Mouse (Mus musculus): Measurements from ENCODE around the gene Ccdc155. TPM values are rescaled to one million over a fixed set of nuclear protein-coding genes. Genes with fewer than 3 reads are reported as not detected.

Ccdc155 gene
- polyA plus RNA-seq, 1 experiment from 2014 or later: not detected

GRCm38 (mm10) chr7:45135370-45135769 is 69.3 kb downstream of the Ccdc155 start:
- no peak for TF ChIP-seq CTCF (IDR thresholded peaks at IDR 0.05; ENCODE audit: low read depth)
- no peaks in the 10 kb centered on the region for H3K9me3 ChIP-seq (ENCODE audit: control insufficient read depth)
- H3K4me3 ChIP-seq (ENCODE audit: low read depth, low read length): peak overlapping the region; percentile 64; the same call in 1 of the 2 replicates
- 0 out of 2 replicates have a peak overlapping the region, but pooled peaks have one; percentile 53 for H3K9ac ChIP-seq (ENCODE audit: low read depth, low read length)
- H3K27ac ChIP-seq (ENCODE audit: low read depth, low read length): no peak overlapping the region
- no peaks in the 10 kb centered on the region for H3K27me3 ChIP-seq (replicated peaks; ENCODE audit: control insufficient read depth, insufficient read depth, low read length)
- peak overlapping the region; percentile 85 for H3K4me2 ChIP-seq (replicated peaks; ENCODE audit: low read depth)
- 90% methylated on average over 3 of the region's 3 CpGs for WGBS
- H3K4me1 ChIP-seq (replicated peaks; ENCODE audit: control insufficient read depth, insufficient read depth, low read length): no peaks in the 10 kb centered on the region
- H3K36me3 ChIP-seq (ENCODE audit: control insufficient read depth, insufficient read depth): no peaks in the 10 kb centered on the region
- no peak for ATAC-seq

- H3K4me2 ChIP-seq (replicated peaks; ENCODE audit: low read depth): no peak overlapping the region
- no peak overlapping the region for H3K9ac ChIP-seq (ENCODE audit: low read depth, low read length)
- H3K36me3 ChIP-seq (ENCODE audit: control insufficient read depth, insufficient read depth): no peaks in the 10 kb centered on the region
- no peak overlapping the region for H3K4me3 ChIP-seq (ENCODE audit: low read depth, low read length)
- TF ChIP-seq CTCF (IDR thresholded peaks at IDR 0.05; ENCODE audit: low read depth): no peak
- WGBS: 20% methylated on average over 12 of the region's 12 CpGs
- H3K4me1 ChIP-seq (replicated peaks; ENCODE audit: control insufficient read depth, insufficient read depth, low read length): no peaks in the 10 kb centered on the region
- H3K9me3 ChIP-seq (ENCODE audit: control insufficient read depth): no peaks in the 10 kb centered on the region
- ATAC-seq: no peak
- no peak overlapping the region for H3K27ac ChIP-seq (ENCODE audit: low read depth, low read length)
- H3K27me3 ChIP-seq (replicated peaks; ENCODE audit: control insufficient read depth, insufficient read depth, low read length): no peaks in the 10 kb centered on the region
Observed at GRCm38 (mm10) chr7:45134544-45135026, 70.1 kb downstream of the Ccdc155 start.

Small RNA genes within 50 kb of the gene (microRNA-seq; reads per million reads assigned to microRNA genes)
- not detected for gene Mir7055

Other genes starting within 250 kb of the Ccdc155 start
- gene Cpt1c, start 230.0 kb downstream of the Ccdc155 start, polyA plus RNA-seq (2015; fragmentation: Nextera tagmentation; extraction: Ambion mirVana): 3.5 and 4.5 TPM in 2 replicates
- 124 and 130 TPM in 2 replicates for gene Prmt1, start 218.3 kb downstream of the Ccdc155 start, polyA plus RNA-seq (2015; fragmentation: Nextera tagmentation; extraction: Ambion mirVana)
- gene Irf3, start 207.2 kb downstream of the Ccdc155 start, polyA plus RNA-seq (2015; fragmentation: Nextera tagmentation; extraction: Ambion mirVana): 53.2 and 56.4 TPM in 2 replicates
- 18.3 and 19.6 TPM in 2 replicates for gene Bcl2l12, start 206.2 kb downstream of the Ccdc155 start, polyA plus RNA-seq (2015; fragmentation: Nextera tagmentation; extraction: Ambion mirVana)
- gene Scaf1, start 188.5 kb downstream of the Ccdc155 start, polyA plus RNA-seq (2015; fragmentation: Nextera tagmentation; extraction: Ambion mirVana): 21.7 and 22.6 TPM in 2 replicates
- gene Rras, start 186.9 kb downstream of the Ccdc155 start, polyA plus RNA-seq (2015; fragmentation: Nextera tagmentation; extraction: Ambion mirVana): 94.6 and 100 TPM in 2 replicates
- 2.4 and 2.6 TPM in 2 replicates for gene Prr12, start 152.0 kb downstream of the Ccdc155 start, polyA plus RNA-seq (2015; fragmentation: Nextera tagmentation; extraction: Ambion mirVana)
- 38.9 and 40.5 TPM in 2 replicates for gene Nosip, start 142.5 kb downstream of the Ccdc155 start, polyA plus RNA-seq (2015; fragmentation: Nextera tagmentation; extraction: Ambion mirVana)
- 56.8 and 59.0 TPM in 2 replicates for gene Prrg2, start 142.2 kb downstream of the Ccdc155 start, polyA plus RNA-seq (2015; fragmentation: Nextera tagmentation; extraction: Ambion mirVana)
- 81.8 and 85.6 TPM in 2 replicates for gene Rcn3, start 112.7 kb downstream of the Ccdc155 start, polyA plus RNA-seq (2015; fragmentation: Nextera tagmentation; extraction: Ambion mirVana)
- gene Fcgrt, start 101.0 kb downstream of the Ccdc155 start, polyA plus RNA-seq (2015; fragmentation: Nextera tagmentation; extraction: Ambion mirVana): 2,929 and 3,267 TPM in 2 replicates
- gene Rps11, start 80.5 kb downstream of the Ccdc155 start, polyA plus RNA-seq (2015; fragmentation: Nextera tagmentation; extraction: Ambion mirVana): 1,691 and 1,755 TPM in 2 replicates
- 1,616 and 1,752 TPM in 2 replicates for gene Rpl13a, start 76.1 kb downstream of the Ccdc155 start, polyA plus RNA-seq (2015; fragmentation: Nextera tagmentation; extraction: Ambion mirVana)
- 0.70 and 0.82 TPM in 2 replicates for gene Gm45713, start 68.7 kb downstream of the Ccdc155 start, polyA plus RNA-seq (2015; fragmentation: Nextera tagmentation; extraction: Ambion mirVana)
- gene Flt3l, start 68.5 kb downstream of the Ccdc155 start, polyA plus RNA-seq (2015; fragmentation: Nextera tagmentation; extraction: Ambion mirVana): 2.1 and 2.7 TPM in 2 replicates
- gene Pih1d1, start 50.6 kb downstream of the Ccdc155 start, polyA plus RNA-seq (2015; fragmentation: Nextera tagmentation; extraction: Ambion mirVana): 63.6 and 64.7 TPM in 2 replicates
- gene Aldh16a1, start 50.3 kb downstream of the Ccdc155 start, polyA plus RNA-seq (2015; fragmentation: Nextera tagmentation; extraction: Ambion mirVana): 86.8 and 102 TPM in 2 replicates
- not detected in 2 replicates for gene Slc17a7, start 40.9 kb downstream of the Ccdc155 start, polyA plus RNA-seq (2015; fragmentation: Nextera tagmentation; extraction: Ambion mirVana)
- gene Gfy, start 25.3 kb downstream of the Ccdc155 start, polyA plus RNA-seq (2015; fragmentation: Nextera tagmentation; extraction: Ambion mirVana): not detected in 2 replicates
- not detected in 2 replicates for gene Pth2, start 23.9 kb downstream of the Ccdc155 start, polyA plus RNA-seq (2015; fragmentation: Nextera tagmentation; extraction: Ambion mirVana)
- 0.47 and 0.55 TPM in 2 replicates for gene Dkkl1, start 7.3 kb upstream of the Ccdc155 start, polyA plus RNA-seq (2015; fragmentation: Nextera tagmentation; extraction: Ambion mirVana)
- 18.7 and 20.8 TPM in 2 replicates for gene Tead2, start 10.9 kb upstream of the Ccdc155 start, polyA plus RNA-seq (2015; fragmentation: Nextera tagmentation; extraction: Ambion mirVana)
- gene Cd37, start 34.2 kb upstream of the Ccdc155 start, polyA plus RNA-seq (2015; fragmentation: Nextera tagmentation; extraction: Ambion mirVana): 1.6 and 2.3 TPM in 2 replicates
- not detected in 2 replicates for gene Slc6a16, start 36.2 kb upstream of the Ccdc155 start, polyA plus RNA-seq (2015; fragmentation: Nextera tagmentation; extraction: Ambion mirVana)
- not detected in 2 replicates for gene Slc6a21, start 72.6 kb upstream of the Ccdc155 start, polyA plus RNA-seq (2015; fragmentation: Nextera tagmentation; extraction: Ambion mirVana)
- 49.4 and 55.1 TPM in 2 replicates for gene Trpm4, start 128.9 kb upstream of the Ccdc155 start, polyA plus RNA-seq (2015; fragmentation: Nextera tagmentation; extraction: Ambion mirVana)
- 0.76 and 0.88 TPM in 2 replicates for gene Hrc, start 130.4 kb upstream of the Ccdc155 start, polyA plus RNA-seq (2015; fragmentation: Nextera tagmentation; extraction: Ambion mirVana)
- gene Ppfia3, start 162.1 kb upstream of the Ccdc155 start, polyA plus RNA-seq (2015; fragmentation: Nextera tagmentation; extraction: Ambion mirVana): 24.5 and 24.8 TPM in 2 replicates
- 3.4 TPM in 2 replicates for gene Lin7b, start 165.7 kb upstream of the Ccdc155 start, polyA plus RNA-seq (2015; fragmentation: Nextera tagmentation; extraction: Ambion mirVana)
- 81.3 and 85.5 TPM in 2 replicates for gene Snrnp70, start 190.8 kb upstream of the Ccdc155 start, polyA plus RNA-seq (2015; fragmentation: Nextera tagmentation; extraction: Ambion mirVana)
- gene Kcna7, start 200.8 kb upstream of the Ccdc155 start, polyA plus RNA-seq (2015; fragmentation: Nextera tagmentation; extraction: Ambion mirVana): 0.07 and 0.08 TPM in 2 replicates
- gene Ntf5, start 208.8 kb upstream of the Ccdc155 start, polyA plus RNA-seq (2015; fragmentation: Nextera tagmentation; extraction: Ambion mirVana): 2.0 TPM in 2 replicates
- gene Lhb, start 215.9 kb upstream of the Ccdc155 start, polyA plus RNA-seq (2015; fragmentation: Nextera tagmentation; extraction: Ambion mirVana): not detected in 2 replicates
- gene Gys1, start 230.0 kb upstream of the Ccdc155 start, polyA plus RNA-seq (2015; fragmentation: Nextera tagmentation; extraction: Ambion mirVana): 10.4 and 10.6 TPM in 2 replicates
- 35.6 and 38.6 TPM in 2 replicates for gene Ruvbl2, start 233.2 kb upstream of the Ccdc155 start, polyA plus RNA-seq (2015; fragmentation: Nextera tagmentation; extraction: Ambion mirVana)

Data from intestine, postnatal 0 days (tissue).